Mouse (Mus musculus): Measurements from ENCODE around the gene Fev. TPM values are rescaled to one million over a fixed set of nuclear protein-coding genes. Genes with fewer than 3 reads are reported as not detected.

Gene Fev
- polyA plus RNA-seq, 1 experiment from 2014 or later = 0.23 TPM

- no peak for ATAC-seq (replicated peaks; ENCODE audit: low FRiP score)
- DNase-seq (ENCODE audit: low spot score) = peak; percentile 52
- under 1% methylated on average over 29 of the region's 29 CpGs for WGBS
- Histone ChIP-seq H3K4me3 (ENCODE audit: low read depth, low read length) (peak overlapping the region; percentile 18; the same call in 1 of the 2 replicates), H3K9ac (ENCODE audit: low read depth, low read length) (no peak overlapping the region), H3K27me3 (replicated peaks; ENCODE audit: control insufficient read depth, insufficient read depth, low read length) (peaks cover 71% of the 10 kb centered on the region), H3K36me3 (ENCODE audit: control insufficient read depth, insufficient read depth, low read length) (no peaks in the 10 kb centered on the region), H3K27ac (ENCODE audit: low read depth, low read length) (no peak overlapping the region), H3K4me2 (peak overlapping the region; percentile 46), H3K4me1 (replicated peaks; ENCODE audit: control insufficient read depth, insufficient read depth, low read length) (peaks cover 9% of the 10 kb centered on the region), H3K9me3 (ENCODE audit: control insufficient read depth, low read length) (no peaks in the 10 kb centered on the region)
Measured at GRCm38 (mm10) chr1:74858171-74858719, 27.0 kb downstream of the Fev start.

- no peak for ATAC-seq (replicated peaks; ENCODE audit: low FRiP score)
- H3K4me2 ChIP-seq = peak overlapping the region; percentile 46
- peak overlapping the region; percentile 18; the same call in 1 of the 2 replicates for H3K4me3 ChIP-seq (ENCODE audit: low read depth, low read length)
- H3K27me3 ChIP-seq (replicated peaks; ENCODE audit: control insufficient read depth, insufficient read depth, low read length) = peaks cover 77% of the 10 kb centered on the region
- no peak overlapping the region for H3K27ac ChIP-seq (ENCODE audit: low read depth, low read length)
- no peak for DNase-seq (ENCODE audit: low spot score)
- H3K9me3 ChIP-seq (ENCODE audit: control insufficient read depth, low read length) = no peaks in the 10 kb centered on the region
- 10% methylated on average over 4 of the region's 4 CpGs for WGBS
- no peak overlapping the region for H3K9ac ChIP-seq (ENCODE audit: low read depth, low read length)
- H3K36me3 ChIP-seq (ENCODE audit: control insufficient read depth, insufficient read depth, low read length) = no peaks in the 10 kb centered on the region
- H3K4me1 ChIP-seq (replicated peaks; ENCODE audit: control insufficient read depth, insufficient read depth, low read length) = peaks cover 9% of the 10 kb centered on the region
Measured at GRCm38 (mm10) chr1:74857677-74858076, 27.5 kb downstream of the Fev start.

- no peak overlapping the region for H3K4me3 ChIP-seq (ENCODE audit: low read depth, low read length)
- DNase-seq (ENCODE audit: low spot score) (no peak), ATAC-seq (replicated peaks; ENCODE audit: low FRiP score) (no peak)
- H3K27ac ChIP-seq (ENCODE audit: low read depth, low read length) = no peak overlapping the region
- H3K4me2 ChIP-seq = no peak overlapping the region
- peaks cover 81% of the 10 kb centered on the region for H3K27me3 ChIP-seq (replicated peaks; ENCODE audit: control insufficient read depth, insufficient read depth, low read length)
- H3K9me3 ChIP-seq (ENCODE audit: control insufficient read depth, low read length) = no peaks in the 10 kb centered on the region
- H3K36me3 ChIP-seq (ENCODE audit: control insufficient read depth, insufficient read depth, low read length) = no peaks in the 10 kb centered on the region
- WGBS = 5% methylated on average over 20 of the region's 20 CpGs
- peaks cover 9% of the 10 kb centered on the region for H3K4me1 ChIP-seq (replicated peaks; ENCODE audit: control insufficient read depth, insufficient read depth, low read length)
- no peak overlapping the region for H3K9ac ChIP-seq (ENCODE audit: low read depth, low read length)
Measured at GRCm38 (mm10) chr1:74857201-74857600, 28.0 kb downstream of the Fev start.

GRCm38 (mm10) chr1:74856791-74857190, 28.4 kb downstream of the Fev start:
- DNase-seq (ENCODE audit: low spot score) (no peak), ATAC-seq (replicated peaks; ENCODE audit: low FRiP score) (no peak)
- WGBS = under 1% methylated on average over 7 of the region's 7 CpGs

GRCm38 (mm10) chr1:74856439-74856720, 28.8 kb downstream of the Fev start:
- ATAC-seq (replicated peaks; ENCODE audit: low FRiP score) = no peak
- DNase-seq (ENCODE audit: low spot score) = no peak
- Histone ChIP-seq H3K9me3 (ENCODE audit: control insufficient read depth, low read length) (no peaks in the 10 kb centered on the region), H3K27ac (ENCODE audit: low read depth, low read length) (no peak overlapping the region), H3K4me2 (no peak overlapping the region), H3K36me3 (ENCODE audit: control insufficient read depth, insufficient read depth, low read length) (no peaks in the 10 kb centered on the region), H3K4me3 (ENCODE audit: low read depth, low read length) (peak overlapping the region; percentile 54; the same call in 1 of the 2 replicates), H3K9ac (ENCODE audit: low read depth, low read length) (no peak overlapping the region), H3K27me3 (replicated peaks; ENCODE audit: control insufficient read depth, insufficient read depth, low read length) (peaks cover 90% of the 10 kb centered on the region), H3K4me1 (replicated peaks; ENCODE audit: control insufficient read depth, insufficient read depth, low read length) (peaks cover 9% of the 10 kb centered on the region)
- WGBS = 4% methylated on average over 11 of the region's 11 CpGs

More at GRCm38 (mm10) chr1:74856791-74857190, 28.4 kb downstream of the Fev start:
- peaks cover 9% of the 10 kb centered on the region for H3K4me1 ChIP-seq (replicated peaks; ENCODE audit: control insufficient read depth, insufficient read depth, low read length)
- peaks cover 85% of the 10 kb centered on the region for H3K27me3 ChIP-seq (replicated peaks; ENCODE audit: control insufficient read depth, insufficient read depth, low read length)
- H3K4me2 ChIP-seq = no peak overlapping the region
- no peaks in the 10 kb centered on the region for H3K36me3 ChIP-seq (ENCODE audit: control insufficient read depth, insufficient read depth, low read length)
- no peak overlapping the region for H3K9ac ChIP-seq (ENCODE audit: low read depth, low read length)
- H3K9me3 ChIP-seq (ENCODE audit: control insufficient read depth, low read length) = no peaks in the 10 kb centered on the region
- H3K27ac ChIP-seq (ENCODE audit: low read depth, low read length) = no peak overlapping the region
- no peak overlapping the region for H3K4me3 ChIP-seq (ENCODE audit: low read depth, low read length)

- ATAC-seq (replicated peaks; ENCODE audit: low FRiP score) (no peak), DNase-seq (ENCODE audit: low spot score) (peak; percentile 46)
- Histone ChIP-seq H3K27ac (ENCODE audit: low read depth, low read length) (no peak overlapping the region), H3K36me3 (ENCODE audit: control insufficient read depth, insufficient read depth, low read length) (no peaks in the 10 kb centered on the region), H3K4me1 (replicated peaks; ENCODE audit: control insufficient read depth, insufficient read depth, low read length) (peaks cover 9% of the 10 kb centered on the region), H3K9ac (ENCODE audit: low read depth, low read length) (no peak overlapping the region), H3K27me3 (replicated peaks; ENCODE audit: control insufficient read depth, insufficient read depth, low read length) (peaks cover 95% of the 10 kb centered on the region), H3K9me3 (ENCODE audit: control insufficient read depth, low read length) (no peaks in the 10 kb centered on the region), H3K4me3 (ENCODE audit: low read depth, low read length) (peak overlapping the region; percentile 54), H3K4me2 (peak overlapping the region; percentile 83)
- 2% methylated on average over 72 of the region's 74 CpGs for WGBS
Measured at GRCm38 (mm10) chr1:74855651-74856438, 29.4 kb downstream of the Fev start.

GRCm38 (mm10) chr1:74855156-74855555, 30.1 kb downstream of the Fev start:
- Histone ChIP-seq H3K27me3 (replicated peaks; ENCODE audit: control insufficient read depth, insufficient read depth, low read length) (peaks cover 99% of the 10 kb centered on the region), H3K4me3 (ENCODE audit: low read depth, low read length) (peak overlapping the region; percentile 54), H3K36me3 (ENCODE audit: control insufficient read depth, insufficient read depth, low read length) (no peaks in the 10 kb centered on the region), H3K9me3 (ENCODE audit: control insufficient read depth, low read length) (no peaks in the 10 kb centered on the region), H3K4me1 (replicated peaks; ENCODE audit: control insufficient read depth, insufficient read depth, low read length) (peaks cover 9% of the 10 kb centered on the region), H3K4me2 (peak overlapping the region; percentile 83), H3K27ac (ENCODE audit: low read depth, low read length) (no peak overlapping the region), H3K9ac (ENCODE audit: low read depth, low read length) (no peak overlapping the region)
- ATAC-seq (replicated peaks; ENCODE audit: low FRiP score) (no peak), DNase-seq (ENCODE audit: low spot score) (peak; percentile 44)
- WGBS = 2% methylated on average over 48 of the region's 48 CpGs

- H3K9ac ChIP-seq (ENCODE audit: low read depth, low read length) = no peak within 1 kb of the TSS
- DNase-seq (ENCODE audit: low spot score) = peak; percentile 69
Measured at GRCm38 (mm10) chr1:74854306-74855056, 30.7 kb downstream of the Fev start, which contains the start of gene Cdk5r2. Gene Cdk5r2 (plus strand): TSS chr1:74854934.

More at GRCm38 (mm10) chr1:74854306-74855056, 30.7 kb downstream of the Fev start, which contains the start of gene Cdk5r2:
- Histone ChIP-seq H3K4me2 (peak within 1 kb of the TSS; percentile 83), H3K4me3 (ENCODE audit: low read depth, low read length) (peak within 1 kb of the TSS; percentile 54), H3K27me3 (replicated peaks; ENCODE audit: control insufficient read depth, insufficient read depth, low read length) (peaks cover 100% of the 10 kb centered on the region), H3K4me1 (replicated peaks; ENCODE audit: control insufficient read depth, insufficient read depth, low read length) (peaks cover 9% of the 10 kb centered on the region), H3K27ac (ENCODE audit: low read depth, low read length) (no peak within 1 kb of the TSS), H3K36me3 (ENCODE audit: control insufficient read depth, insufficient read depth, low read length) (no peaks in the 10 kb centered on the region), H3K9me3 (ENCODE audit: control insufficient read depth, low read length) (no peaks in the 10 kb centered on the region)
- peak; percentile 78 for ATAC-seq (replicated peaks; ENCODE audit: low FRiP score)
- WGBS = 8% methylated on average over 28 of the region's 39 CpGs

Data from liver, embryonic 11.5 days (tissue).